Mouse (Mus musculus) retina, embryonic 14.5 days (tissue): ENCODE measurements around the gene Dcdc2a.

Experiments
- DNase-seq: peaks from one replicate; pipeline ENCODE4 v3.0.0-alpha.2; 2015; ENCODE audit warnings: low spot score

The Dcdc2a gene

DNA sequence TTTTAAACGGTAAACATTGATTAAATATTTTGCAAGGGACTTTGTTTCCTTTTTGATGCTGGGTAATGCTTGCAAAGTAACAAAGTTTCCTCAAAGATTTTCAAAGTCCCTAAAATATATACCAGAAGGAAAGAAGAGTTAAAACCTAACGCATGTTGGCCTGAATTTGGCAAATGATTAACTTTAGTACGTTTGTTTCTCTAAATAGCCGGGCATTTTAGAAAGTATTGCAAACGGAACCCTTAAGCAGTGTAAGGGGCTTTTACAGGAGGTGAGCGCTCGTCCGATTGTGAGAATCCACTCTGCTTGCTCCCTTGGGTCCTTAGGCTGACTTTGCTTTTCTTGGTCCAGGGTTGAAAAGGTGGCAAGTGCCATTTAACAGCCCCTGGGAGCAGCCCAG is 41.5 kb downstream of the Dcdc2a start:
- no peak for DNase-seq

DNA sequence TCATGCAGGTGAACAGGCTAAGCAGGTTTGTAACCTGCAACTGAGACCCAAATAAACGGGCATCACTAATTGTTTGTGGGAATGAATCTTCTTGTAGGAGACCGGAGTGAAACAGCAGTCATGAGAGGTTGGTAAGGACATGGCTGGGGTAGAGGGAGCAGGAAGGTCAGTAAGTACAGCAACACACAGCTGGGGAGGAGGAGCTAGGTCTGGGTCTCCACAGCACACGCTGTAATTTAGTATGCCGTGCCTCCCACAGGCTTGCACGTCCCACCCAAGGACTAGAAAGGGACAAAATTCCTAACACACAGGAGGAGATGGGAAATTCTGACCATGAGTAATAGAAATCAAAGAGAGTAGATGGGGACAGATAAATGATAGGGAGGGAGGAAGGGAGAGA is 42.8 kb downstream of the Dcdc2a start:
- no peak for DNase-seq

DNA sequence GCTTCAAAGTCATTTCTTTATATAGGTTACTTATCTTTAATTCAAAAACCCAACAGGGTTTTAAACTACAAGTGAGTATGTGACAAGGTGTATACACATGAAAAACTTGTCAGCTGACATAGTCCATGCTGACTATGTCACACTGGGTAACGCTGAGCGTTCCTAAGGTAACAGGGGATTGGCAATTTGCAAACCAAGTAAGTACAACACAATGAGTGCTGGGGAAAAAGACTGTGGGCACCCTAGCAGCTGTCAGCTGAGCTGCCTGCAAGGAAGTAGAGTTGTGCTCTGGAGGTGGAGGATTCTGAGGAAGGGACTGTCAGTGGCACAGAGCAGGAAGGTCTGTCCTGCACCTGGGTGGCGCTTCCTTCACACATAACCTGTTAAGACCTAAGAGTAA is 43.7 kb downstream of the Dcdc2a start:
- DNase-seq = no peak

DNA sequence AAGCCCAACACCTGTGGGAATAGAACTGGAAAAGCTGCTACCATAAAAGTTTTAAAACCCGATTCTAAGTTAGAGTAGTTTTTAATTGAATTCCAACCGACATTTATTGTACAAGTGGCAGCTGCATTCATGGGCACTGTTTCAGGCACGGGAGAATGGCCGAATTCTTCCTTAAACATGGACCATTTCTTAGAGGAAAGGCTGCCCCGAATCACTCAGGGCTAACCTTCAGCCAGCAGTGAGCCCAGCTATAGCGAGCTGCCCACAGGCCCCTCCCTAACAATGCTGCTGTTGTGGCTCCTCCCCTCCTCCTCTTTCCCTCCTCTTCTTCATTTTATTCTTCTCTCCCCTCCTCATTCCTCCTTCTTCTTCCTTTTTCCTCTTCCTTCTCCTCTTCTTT is 44.8 kb downstream of the Dcdc2a start:
- DNase-seq = no peak

DNA sequence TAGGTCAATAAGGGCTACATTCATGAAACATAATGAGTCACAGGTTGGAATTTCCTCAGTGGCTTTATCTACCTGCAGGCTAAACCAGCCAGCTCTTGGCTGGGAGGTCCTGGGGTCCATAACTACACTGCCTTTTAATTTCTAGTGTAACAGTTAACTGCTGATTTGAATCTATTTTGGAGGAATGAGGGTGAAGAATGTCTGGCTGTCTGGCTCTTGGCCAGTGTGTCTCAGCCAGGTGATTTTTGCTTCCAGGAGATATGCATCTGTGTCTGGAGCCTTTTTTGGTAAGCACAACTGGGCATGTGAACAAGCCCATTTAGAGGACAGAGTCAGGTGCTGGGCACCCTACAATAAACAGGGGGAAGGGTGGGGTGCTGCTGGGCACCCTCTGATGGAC is 49.9 kb downstream of the Dcdc2a start:
- no peak for DNase-seq

DNA sequence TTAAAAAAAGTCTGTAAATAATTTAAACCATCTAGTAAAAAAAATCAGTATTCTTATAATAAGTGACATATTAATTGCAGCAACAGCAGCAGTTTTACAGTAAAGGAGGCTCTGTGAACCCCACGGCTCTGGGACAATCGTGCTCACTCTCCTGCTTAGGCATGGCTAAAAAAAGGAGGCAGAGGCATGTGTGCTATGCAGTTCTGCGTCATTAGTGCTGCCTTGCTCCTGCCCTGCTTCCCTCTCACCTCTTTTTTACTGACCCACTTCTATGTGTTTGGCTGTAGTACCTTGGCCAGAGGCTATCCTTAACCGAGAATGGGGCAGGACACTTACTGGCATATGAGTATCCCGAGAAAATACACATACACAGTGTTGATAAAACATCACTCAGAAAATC is 50.9 kb downstream of the Dcdc2a start:
- no peak for DNase-seq

GRCm38 (mm10) chr13:25108353-25108752 is 52.5 kb downstream of the Dcdc2a start:
- DNase-seq = no peak

- no peak for DNase-seq
These were observed 54.8 kb downstream of the Dcdc2a start for GRCm38 (mm10) chr13:25110592-25111095.

DNA sequence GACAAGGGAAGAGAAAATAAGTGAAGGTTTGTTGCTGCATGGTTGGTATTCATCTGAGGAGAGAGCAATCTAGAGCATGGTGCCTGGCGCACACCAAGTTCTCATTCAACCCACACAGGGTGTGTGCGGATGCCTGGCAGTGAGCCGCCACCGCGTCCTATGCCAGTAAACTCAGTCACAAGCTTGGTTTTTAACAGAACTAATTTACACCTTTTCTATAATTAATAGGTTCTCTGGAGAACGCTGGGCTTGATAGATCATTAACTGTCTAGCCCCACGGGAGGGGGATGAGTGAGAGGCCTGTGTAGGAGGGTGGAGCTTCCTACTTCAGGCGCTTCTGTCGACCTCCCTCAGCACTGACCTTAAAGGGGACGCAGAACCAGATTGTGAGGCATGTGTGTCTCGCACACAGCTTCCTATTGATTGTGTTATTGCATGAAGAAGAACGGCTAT is 59.7 kb downstream of the Dcdc2a start:
- DNase-seq = peak; percentile 62

DNA sequence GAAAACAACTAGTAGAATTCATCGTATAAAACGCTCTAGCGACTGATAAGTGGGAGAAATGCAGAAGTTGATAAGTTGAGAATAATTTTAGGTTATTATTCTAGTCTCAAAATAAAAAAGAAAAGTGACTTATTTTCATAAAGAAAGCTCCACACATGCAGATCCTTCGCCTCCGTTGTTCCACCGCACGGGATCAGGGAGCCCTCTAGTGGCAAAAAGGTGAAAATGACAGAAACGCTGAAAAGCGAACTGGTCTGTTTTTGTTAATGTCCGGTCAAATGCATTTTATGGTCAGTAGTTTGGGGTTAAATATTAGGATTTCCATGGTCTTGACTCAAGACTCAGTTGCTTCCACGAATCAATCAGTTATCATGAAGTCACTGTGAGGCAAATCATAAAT is 60.2 kb downstream of the Dcdc2a start:
- peak; percentile 82 for DNase-seq

GRCm38 (mm10) chr13:25122740-25123335 is 67.0 kb downstream of the Dcdc2a start:
- DNase-seq = peak; percentile 10

- DNase-seq = no peak
These were observed 71.4 kb downstream of the Dcdc2a start for GRCm38 (mm10) chr13:25127216-25127615.

- DNase-seq = no peak
These were observed 72.0 kb downstream of the Dcdc2a start for GRCm38 (mm10) chr13:25127806-25128205.

DNA sequence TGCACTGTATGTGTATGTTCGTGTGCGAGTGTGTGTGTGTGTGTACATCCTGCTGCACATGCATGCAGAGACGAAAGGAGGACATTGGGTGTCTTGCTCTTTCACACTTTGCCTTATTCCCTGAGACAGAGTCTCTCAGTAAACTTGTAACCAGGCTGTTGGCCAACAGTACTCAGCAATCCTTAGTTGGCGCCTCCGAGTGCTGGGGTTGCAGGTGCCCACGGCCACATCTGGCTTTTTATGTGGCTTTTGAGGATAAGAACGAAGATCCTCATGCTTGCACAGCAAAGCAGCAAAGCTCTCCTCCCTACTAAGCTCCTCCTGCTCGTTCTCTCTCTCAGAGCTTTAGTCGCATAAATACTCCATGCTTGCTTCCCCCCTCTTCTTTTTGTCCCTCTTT is 73.0 kb downstream of the Dcdc2a start:
- no peak for DNase-seq

GRCm38 (mm10) chr13:25143066-25143465 is 87.3 kb downstream of the Dcdc2a start:
- DNase-seq = no peak

DNA sequence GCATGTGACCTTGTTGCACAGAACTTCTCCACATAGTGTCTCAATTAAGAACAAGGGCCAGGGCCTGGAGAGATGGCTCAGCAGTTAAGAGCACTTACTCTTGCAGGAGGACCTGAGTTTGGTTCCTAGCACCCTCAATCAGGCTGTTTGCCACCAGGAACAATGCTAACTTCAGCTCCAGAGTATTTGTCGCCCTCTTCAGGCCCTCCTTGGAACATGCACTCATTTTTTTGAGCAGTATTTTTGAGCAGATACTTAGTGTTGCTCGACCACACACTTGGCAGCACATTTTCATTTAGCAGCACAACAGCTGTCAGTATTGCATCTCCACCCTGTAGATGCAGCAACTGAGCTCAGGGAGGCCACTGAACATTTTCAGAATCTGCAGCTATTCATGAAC is 88.3 kb downstream of the Dcdc2a start:
- DNase-seq = no peak

DNA sequence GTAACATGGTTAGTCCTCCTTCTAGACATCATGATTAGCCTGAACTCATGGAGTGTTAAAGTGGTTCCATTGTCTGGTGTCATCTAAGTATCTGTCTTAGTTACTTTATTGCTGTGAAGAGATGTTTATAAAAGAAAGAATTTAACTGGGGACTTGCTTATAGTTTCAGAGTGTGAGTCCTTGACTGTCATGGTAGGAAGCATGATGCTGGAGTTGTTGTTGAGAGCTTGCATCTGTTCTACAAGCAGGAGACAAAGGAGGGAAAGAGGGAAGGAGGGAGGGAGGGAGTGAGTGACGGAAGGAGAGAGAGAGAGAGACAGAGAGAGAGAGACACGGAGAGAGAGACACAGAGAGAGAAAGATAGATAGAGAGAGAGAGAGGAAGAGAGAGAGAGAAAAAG is 90.4 kb downstream of the Dcdc2a start:
- DNase-seq = no peak

- DNase-seq = peak; percentile 41
These were observed 94.5 kb downstream of the Dcdc2a start for GRCm38 (mm10) chr13:25150154-25150781.

DNA sequence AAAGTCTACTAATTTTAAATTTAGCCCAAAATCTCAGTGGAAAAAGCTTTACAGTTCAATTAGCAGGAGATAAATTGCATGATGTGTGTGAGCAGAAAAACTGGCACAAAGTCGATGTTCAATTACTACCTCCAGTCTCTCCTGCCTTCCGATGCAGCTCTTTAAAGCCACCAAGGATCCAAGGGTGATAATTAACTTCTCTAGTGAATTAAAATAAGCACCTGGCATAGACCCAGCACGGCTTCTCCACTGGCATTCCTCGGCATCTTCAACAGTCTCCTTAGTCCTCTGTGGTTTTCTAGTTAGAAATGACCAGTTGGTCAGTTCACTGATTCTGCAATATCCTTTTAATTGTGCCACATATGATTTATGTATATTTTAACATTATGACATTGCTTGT is 95.1 kb downstream of the Dcdc2a start:
- no peak for DNase-seq

DNA sequence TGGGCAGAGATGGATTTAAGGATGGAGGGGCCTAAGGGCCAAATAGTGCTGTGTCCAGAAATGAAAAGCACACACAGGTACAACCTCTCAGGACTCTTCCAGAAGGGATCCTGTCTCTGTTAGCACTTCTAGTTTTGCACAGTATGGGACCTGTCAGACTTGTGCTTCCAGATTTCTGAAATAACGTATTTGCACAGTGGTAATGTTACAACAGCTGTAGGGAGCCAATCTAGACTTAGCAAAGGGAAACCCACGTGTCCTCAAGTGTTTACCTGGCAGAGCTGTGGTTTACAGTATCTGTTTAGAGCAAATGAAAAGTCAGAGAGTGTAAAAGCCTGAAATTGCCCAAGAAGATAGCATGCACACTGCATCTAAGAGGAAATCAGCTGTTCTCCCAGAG is 104.1 kb downstream of the Dcdc2a start:
- DNase-seq = no peak

DNA sequence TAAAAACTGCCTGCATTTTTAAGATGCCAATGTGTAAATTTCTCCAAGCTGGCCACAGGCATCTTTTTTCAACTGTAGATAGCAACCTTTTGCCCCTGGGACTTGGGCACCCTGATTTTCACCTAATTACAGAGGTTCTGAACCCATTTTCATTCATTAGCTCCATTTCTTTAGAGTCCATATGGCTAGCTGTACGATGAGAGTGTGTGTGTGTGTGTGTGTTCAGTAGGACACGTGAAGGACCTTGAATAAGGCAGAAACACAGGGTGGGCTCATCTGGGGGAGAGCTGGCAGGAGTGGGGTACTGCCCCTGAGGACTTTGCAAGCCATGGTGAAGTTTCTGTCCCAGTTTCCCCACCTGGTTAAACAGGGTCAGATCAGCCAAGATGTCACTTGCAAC is 105.0 kb downstream of the Dcdc2a start:
- no peak for DNase-seq

GRCm38 (mm10) chr13:25162594-25162993 is 106.8 kb downstream of the Dcdc2a start:
- no peak for DNase-seq

DNA sequence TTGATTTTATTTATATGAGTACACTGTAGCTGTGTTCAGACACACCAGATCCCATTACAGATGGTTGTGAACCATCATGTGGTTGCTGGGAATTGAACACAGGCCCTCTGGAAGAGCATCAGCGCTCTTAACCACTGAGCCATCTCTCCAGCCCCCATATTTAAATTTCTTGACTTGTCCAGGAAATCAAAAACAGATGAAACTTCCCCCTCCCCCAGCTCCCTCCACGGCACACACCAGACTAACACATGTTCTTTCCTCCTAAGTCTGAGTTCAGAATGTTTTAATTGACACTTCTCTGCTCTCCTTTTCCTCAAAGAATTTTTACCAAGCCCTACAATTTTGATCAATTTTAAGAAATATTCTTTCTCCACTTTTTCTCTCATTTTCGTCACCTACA is 113.1 kb downstream of the Dcdc2a start:
- no peak for DNase-seq

DNA sequence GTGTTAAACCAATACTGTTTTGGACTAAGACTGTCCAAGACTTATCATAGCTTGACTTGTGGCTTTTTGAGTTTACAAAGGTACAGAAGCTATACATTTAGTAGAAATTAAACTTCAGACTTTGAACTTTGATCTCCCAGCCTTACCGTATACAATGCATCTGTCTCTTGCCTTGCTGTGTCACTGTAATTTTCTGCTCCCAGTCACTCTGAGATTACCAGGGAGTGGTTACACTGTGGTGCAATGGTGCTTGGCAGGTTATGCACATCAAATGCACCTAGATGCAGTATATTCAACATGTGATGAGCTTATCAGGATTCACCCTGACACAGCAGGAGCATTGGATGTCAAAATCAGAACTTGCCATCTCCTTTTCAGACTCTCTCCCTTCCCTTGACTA is 122.0 kb downstream of the Dcdc2a start:
- no peak for DNase-seq
